Mouse (Mus musculus) adrenal gland, adult 2 months (tissue): Measurements from ENCODE around the gene Mkrn1. TPM values are rescaled to one million over a fixed set of nuclear protein-coding genes. Genes with fewer than 3 reads are reported as not detected.
"Not testable (repeated sequence)": the region's sequence is repeated elsewhere in the genome, so short reads cannot be mapped to it uniquely, and the experiment has no call there.

Experiments used
- DNase-seq: peaks from one replicate; pipeline ENCODE4 v3.0.0; 2021
- long read RNA-seq: library from polyadenylated mRNA; stranded (forward); transcript quantifications from one replicate; pipeline ENCODE4 v2.0.0, GENCODE M21; 2021
- polyA plus RNA-seq: library from polyadenylated mRNA; depleted of rRNA; stranded (reverse); fragments of >200 nt; gene quantifications from 2 replicates; pipeline ENCODE4 v1.2.3, GENCODE M21; 2012; rRNA removed
- total RNA-seq, 2 experiments: library from RNA; stranded (reverse); gene quantifications; 2 replicates each; pipeline ENCODE4 v1.2.3; 2021

Mkrn1 gene
- total RNA-seq (10 to 100 TPM; 67.9 to 69.7 TPM), polyA plus RNA-seq (24.1 and 30.1 TPM in 2 replicates)
- long read RNA-seq, transcript Mkrn1-203 (3 exons, 751 nt): minor isoform, 12 of 122 reads
- long read RNA-seq, transcript Mkrn1-202 (5 exons, 1,511 nt): minor isoform, 10 of 122 reads
- long read RNA-seq, transcript Mkrn1-201 (8 exons, 3,046 nt): major isoform, 88 of 122 reads
- long read RNA-seq, partial matches to known transcripts: 2 of 122 reads
- long read RNA-seq, other reads (novel, unspliced or antisense): 10 of 122 reads

GRCm38 (mm10) chr6:39419851-39420721 is at the start of gene Mkrn1:
Mkrn1 (minus strand) TSS chr6:39420462.
- DNase-seq: peak; percentile 83

GRCm38 (mm10) chr6:39469427-39469826 is 49.2 kb upstream of the Mkrn1 start:
- DNase-seq: no peak

DNA sequence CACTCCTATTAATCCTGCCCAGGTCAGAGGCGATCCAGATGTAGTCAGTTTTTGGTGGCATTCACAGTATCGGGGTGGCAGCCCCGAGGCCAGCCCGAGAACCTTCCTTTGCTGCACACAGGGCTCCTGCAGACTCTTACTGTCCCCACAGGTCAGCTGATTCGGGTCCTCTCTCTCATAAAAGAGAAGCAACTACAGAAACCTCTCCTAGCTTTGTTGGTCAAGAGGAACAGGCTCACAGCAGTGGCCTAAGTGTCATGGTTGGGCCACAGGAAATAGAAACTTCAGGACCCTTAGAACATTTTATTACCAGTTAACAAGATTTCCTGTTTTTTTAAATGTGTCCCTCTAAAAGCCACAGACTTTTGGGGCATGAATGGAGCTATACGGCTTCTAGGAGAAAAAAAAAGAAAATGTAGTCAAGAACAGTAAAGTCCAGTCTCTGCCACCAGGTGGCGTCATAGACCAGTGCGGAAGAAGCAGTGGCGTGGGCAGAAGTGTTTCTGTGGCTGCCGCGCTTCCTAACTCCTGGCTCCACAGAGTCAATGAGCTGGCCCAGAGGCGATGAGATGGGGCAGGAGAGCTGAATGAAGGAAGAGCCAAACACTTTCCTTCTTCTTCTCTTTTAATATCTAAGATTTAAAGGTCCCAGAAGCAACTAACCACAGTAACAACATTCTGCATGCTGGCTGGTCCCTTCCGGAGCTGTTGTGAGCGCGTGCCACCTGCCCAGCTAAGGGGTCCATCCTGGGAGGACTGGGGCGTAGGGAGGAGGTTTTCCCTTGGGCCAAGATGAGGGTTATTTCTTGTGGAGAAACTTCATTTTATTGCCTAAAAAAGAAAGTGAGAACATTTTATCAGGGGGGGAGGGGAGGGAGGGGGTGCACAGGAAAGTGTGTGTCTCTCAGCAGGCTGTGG is 42.6 kb upstream of the Mkrn1 start:
- DNase-seq: peak; percentile 71

- DNase-seq: no peak
Observed at GRCm38 (mm10) chr6:39460040-39460439, 39.8 kb upstream of the Mkrn1 start.

GRCm38 (mm10) chr6:39455339-39456160 is 35.3 kb upstream of the Mkrn1 start:
- no peak for DNase-seq

DNA sequence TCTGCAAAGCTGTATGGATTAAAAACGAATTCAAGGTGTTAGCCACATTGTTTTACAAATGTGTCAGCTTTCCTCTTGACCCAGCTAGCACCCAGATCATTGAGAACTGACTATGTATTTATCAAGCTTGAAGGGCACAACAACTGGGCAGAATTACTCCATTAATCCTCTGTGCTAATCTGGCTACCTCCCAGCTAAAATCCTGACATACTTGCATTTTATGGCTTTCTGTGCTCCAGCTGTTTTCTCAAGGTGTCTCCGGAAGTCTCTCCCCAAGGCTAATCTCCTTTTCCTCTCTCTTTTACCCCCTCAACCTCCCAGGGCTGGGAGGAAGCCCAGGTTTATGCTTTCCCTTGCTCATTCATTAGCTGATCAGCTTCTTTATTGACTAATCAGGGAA is 34.4 kb upstream of the Mkrn1 start:
- DNase-seq: no peak

DNA sequence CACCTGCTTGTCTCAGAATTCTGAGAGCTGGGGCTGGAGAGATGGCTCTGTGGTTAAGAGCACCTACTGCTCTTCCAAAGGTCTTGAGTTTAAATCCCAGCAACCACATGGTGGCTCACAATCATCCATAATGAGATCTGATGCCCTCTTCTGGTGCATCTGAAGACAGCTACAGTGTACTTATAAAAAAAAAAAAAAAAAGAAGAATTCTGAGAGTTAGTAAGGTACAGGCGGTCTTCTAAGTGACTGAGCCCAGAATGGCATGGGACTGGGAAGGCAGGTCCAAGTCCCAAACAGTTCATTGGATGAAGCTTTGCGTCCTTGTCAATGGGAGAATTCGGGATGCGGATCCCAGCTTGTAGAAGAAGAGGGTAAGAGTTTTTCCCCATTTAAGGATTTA is 33.3 kb upstream of the Mkrn1 start:
- no peak for DNase-seq

GRCm38 (mm10) chr6:39451033-39451432 is 30.8 kb upstream of the Mkrn1 start:
- DNase-seq: no peak

GRCm38 (mm10) chr6:39450580-39450979 is 30.3 kb upstream of the Mkrn1 start:
- DNase-seq: no peak

- DNase-seq: peak; percentile 61
Observed at GRCm38 (mm10) chr6:39447429-39448185, 27.3 kb upstream of the Mkrn1 start.

DNA sequence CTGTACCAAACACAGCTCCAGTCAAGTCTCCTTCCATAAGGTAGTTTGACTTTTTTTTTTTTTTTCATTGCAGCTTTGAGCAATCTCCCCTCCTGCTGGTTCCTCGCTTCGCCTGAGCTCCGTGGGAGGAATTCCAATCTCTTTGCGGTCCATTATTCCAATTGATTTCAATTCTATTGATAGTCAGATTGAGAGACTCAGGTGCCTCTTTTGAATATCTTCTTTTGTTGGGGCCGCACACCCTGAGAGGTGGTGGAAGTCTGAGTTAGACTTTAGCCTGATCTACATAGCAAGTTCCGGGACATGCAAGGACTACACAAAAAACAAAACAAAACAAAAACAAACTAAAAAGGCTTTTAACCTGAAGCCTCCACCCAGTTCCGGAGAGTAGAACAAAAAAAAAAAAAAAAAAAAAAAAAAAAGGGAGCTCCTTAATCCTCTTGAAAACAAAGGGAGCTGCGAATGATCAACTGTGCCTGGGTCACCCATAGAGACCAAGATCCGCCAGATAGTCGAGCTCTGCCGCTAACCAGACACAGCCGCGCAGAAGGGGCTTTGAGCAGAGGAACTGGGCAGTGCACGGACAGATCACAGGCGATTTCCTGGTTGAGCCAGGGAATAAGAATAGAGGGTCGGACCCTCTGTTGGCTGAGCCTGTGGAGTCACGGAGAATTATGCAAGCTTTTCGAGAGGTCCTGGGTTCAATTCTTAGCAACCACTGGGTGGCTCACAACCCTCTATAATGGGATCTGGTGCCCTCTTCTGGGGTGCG is 25.7 kb upstream of the Mkrn1 start:
- no peak for DNase-seq

DNA sequence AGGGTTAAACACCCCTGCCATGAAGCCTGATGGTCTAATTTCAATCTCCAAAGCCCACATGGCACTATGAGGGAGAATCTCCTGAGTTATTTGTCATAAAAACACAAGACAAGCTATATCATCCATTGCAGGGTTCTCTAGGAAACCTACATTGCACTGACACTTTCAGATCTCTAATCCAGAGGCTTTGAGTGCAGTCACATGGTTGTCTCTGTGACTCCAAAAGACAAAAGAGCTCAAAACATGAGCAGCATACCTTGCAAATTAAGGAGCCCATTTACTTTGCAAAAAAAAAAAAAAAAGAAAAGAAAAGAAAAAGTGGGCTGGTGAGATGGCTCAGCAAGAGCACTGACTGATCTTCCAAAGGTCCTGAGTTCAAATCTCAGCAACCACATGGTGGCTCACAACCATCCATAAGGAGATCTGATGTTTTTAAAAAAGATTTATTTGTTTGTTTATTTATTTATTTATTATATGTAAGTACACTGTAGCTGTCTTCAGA is 22.6 kb upstream of the Mkrn1 start:
- DNase-seq: no peak

DNA sequence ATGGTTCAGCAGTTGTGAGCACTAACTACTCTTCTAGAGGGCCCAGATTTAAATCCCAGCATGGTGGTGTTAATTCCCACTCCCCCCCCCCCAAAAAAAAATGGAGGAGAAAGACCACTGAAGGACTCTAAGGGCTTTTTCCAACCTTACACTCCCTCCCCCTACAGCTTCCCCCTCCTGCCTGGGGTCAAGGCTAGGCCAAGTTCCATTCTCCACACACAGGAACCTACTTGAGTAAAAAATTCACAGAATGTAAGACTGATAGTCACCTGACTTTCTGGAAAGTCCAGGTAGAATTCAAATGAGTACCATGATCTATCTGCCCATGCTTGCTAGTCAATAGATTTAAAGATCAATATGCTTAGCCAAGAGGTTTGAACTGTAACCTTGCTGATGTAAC is 19.9 kb upstream of the Mkrn1 start:
- DNase-seq: no peak

DNA sequence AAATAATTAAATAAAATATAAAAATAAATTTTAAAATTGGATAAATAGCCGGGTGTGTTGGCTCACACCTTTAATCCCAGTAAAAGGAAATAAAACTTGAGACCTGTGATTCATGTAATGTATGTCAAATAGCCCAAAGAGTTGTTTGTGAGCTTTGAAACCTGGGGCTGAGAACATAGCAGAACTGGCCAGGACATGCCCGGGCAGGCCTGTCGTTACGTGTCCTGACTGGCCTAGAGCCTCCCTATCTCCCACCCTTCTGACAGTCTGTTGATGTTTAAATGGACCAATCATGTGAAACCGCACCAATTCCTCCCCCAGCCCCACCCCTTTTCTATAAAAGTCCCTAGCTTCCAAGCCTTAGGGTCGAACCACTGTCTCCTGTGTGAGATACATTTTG is 17.3 kb upstream of the Mkrn1 start:
- not testable (repeated sequence) for DNase-seq

GRCm38 (mm10) chr6:39435875-39436274 is 15.6 kb upstream of the Mkrn1 start:
- no peak for DNase-seq

- no peak for DNase-seq
Observed at GRCm38 (mm10) chr6:39434886-39435492, 14.7 kb upstream of the Mkrn1 start.

- no peak for DNase-seq
Observed at GRCm38 (mm10) chr6:39434111-39434885, 14.0 kb upstream of the Mkrn1 start.

GRCm38 (mm10) chr6:39433701-39434100 is 13.4 kb upstream of the Mkrn1 start:
- no peak for DNase-seq
